Mouse (Mus musculus): ENCODE measurements at regions not wholly inside any gene's neighbourhood (a gene's known extent, or its start where the extent isn't known, plus 50 kb on each side); places are given as distances from the start of the nearest gene placed in this dataset.

GRCm38 (mm10) chr12:109394396-109394795 is 58.2 kb upstream of the Dlk1 start:
- 27% methylated on average over 11 of the region's 11 CpGs for WGBS
- H3K4me3 ChIP-seq (ENCODE audit: insufficient read depth, low read depth, low read length): no peak overlapping the region
- no peak for TF ChIP-seq POLR2A (IDR thresholded peaks at IDR 0.05; ENCODE audit: insufficient read depth, low read depth, low read length)
- no peak for TF ChIP-seq CTCF (IDR thresholded peaks at IDR 0.05; ENCODE audit: insufficient read depth, low read depth, low read length)
- peaks cover 44% of the 10 kb centered on the region for H3K4me1 ChIP-seq (ENCODE audit: control insufficient read depth, insufficient read depth, low read length)
- H3K27ac ChIP-seq (ENCODE audit: insufficient read depth, low read depth, low read length): peak overlapping the region; percentile 55; the same call in 1 of the 2 replicates

DNA sequence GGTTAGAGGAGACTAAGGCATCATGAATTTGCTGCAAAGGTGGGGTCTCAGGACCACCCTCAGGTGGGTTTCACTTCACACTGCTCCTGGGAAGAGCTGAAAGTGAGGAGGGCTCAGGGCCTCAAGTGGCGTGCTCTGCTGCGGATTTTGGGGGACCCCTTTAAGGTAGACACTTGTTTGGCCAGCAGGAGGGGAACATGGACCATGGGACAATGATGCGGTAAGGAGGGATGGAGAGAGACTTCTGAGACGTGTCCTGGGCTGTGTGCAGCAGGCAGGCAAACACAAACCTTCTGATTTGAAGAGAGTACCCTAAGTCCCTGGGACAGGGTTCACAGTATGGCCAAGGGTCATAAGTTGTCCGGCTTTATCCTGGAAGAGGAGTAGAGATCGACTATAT is 56.0 kb upstream of the Dlk1 start:
- Histone ChIP-seq H3K4me1 (ENCODE audit: control insufficient read depth, insufficient read depth, low read length) (peaks cover 60% of the 10 kb centered on the region), H3K27ac (ENCODE audit: insufficient read depth, low read depth, low read length) (no peak overlapping the region), H3K4me3 (ENCODE audit: insufficient read depth, low read depth, low read length) (no peak overlapping the region)
- TF ChIP-seq POLR2A (IDR thresholded peaks at IDR 0.05; ENCODE audit: insufficient read depth, low read depth, low read length) (no peak), CTCF (IDR thresholded peaks at IDR 0.05; ENCODE audit: insufficient read depth, low read depth, low read length) (no peak)
- 94% methylated on average over 6 of the region's 6 CpGs for WGBS

DNA sequence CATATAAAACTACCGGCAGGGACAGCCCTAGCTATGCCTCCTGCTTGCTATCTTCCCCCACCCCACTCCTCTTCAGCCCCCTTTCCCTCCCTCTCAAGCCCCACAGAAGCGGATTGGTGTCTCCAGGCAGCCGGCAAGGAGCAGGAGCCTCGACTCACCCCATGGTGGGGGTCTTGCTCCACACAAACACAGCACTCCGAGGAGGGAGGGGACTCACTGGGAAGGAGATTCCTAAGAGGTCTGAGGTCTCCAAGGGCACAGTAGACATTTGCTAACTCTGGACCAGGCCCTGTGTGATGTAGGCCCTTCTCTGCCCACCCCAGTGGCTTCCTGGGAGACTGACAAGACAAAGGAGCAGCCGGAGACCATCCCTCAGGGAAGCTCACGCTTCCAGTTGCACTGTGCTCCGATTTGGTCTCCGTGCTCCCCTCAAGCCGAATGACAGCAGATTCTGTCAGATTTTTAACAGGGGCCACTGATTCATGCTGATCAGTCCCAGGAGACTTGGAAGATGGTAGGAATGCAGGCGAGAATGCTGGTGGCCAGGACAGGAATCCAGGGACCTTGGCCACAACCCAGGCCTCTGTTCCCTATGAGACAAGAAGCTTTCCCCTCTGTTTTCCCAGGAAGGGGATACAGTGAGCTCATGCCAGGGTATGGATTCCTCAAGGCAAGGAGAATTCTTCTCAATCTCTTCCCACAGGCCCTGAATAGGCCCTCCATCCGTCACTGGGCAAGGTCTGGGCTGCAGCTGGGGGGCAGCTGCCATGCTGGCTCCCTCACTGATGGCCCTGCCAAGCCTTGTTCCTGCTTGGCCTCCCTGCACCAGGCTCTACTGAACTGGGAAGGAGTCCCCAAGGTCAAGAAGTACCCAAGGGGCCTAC is 55.2 kb upstream of the Dlk1 start:
- 75% methylated on average over 12 of the region's 12 CpGs for WGBS
- no peak for TF ChIP-seq CTCF (IDR thresholded peaks at IDR 0.05; ENCODE audit: insufficient read depth, low read depth, low read length)
- no peak for TF ChIP-seq POLR2A (IDR thresholded peaks at IDR 0.05; ENCODE audit: insufficient read depth, low read depth, low read length)
- H3K27ac ChIP-seq (ENCODE audit: insufficient read depth, low read depth, low read length): no peak overlapping the region
- H3K4me3 ChIP-seq (ENCODE audit: insufficient read depth, low read depth, low read length): no peak overlapping the region
- peaks cover 61% of the 10 kb centered on the region for H3K4me1 ChIP-seq (ENCODE audit: control insufficient read depth, insufficient read depth, low read length)

- Histone ChIP-seq H3K27ac (ENCODE audit: insufficient read depth, low read depth, low read length) (no peak overlapping the region), H3K4me3 (ENCODE audit: insufficient read depth, low read depth, low read length) (no peak overlapping the region), H3K4me1 (ENCODE audit: control insufficient read depth, insufficient read depth, low read length) (peaks cover 53% of the 10 kb centered on the region)
- WGBS: 90% methylated on average over 7 of the region's 7 CpGs
- TF ChIP-seq POLR2A (IDR thresholded peaks at IDR 0.05; ENCODE audit: insufficient read depth, low read depth, low read length) (no peak), CTCF (IDR thresholded peaks at IDR 0.05; ENCODE audit: insufficient read depth, low read depth, low read length) (no peak)
Measured at GRCm38 (mm10) chr12:109398473-109398872, 54.1 kb upstream of the Dlk1 start.

DNA sequence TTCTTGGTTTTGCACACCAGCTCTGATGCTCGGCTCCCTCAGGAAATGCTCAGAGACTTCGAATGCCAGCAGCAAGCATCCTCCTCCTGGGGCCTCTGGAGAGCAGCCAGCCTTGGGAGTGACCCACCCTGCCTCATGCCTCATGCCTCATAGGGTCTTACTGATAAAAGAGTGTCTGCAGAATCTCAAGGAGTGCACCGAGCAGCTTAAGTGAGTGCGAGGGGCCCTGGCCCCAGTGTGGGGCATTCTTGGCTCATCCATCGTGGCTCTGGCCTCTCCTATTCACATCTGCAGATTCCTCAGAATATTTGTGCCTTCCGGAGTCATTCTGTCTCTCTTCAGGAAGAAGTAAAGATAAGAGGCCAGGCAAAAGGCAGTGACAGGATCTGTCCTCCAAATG is 53.7 kb upstream of the Dlk1 start:
- WGBS: 32% methylated on average over 6 of the region's 6 CpGs
- H3K4me3 ChIP-seq (ENCODE audit: insufficient read depth, low read depth, low read length): no peak overlapping the region
- H3K27ac ChIP-seq (ENCODE audit: insufficient read depth, low read depth, low read length): no peak overlapping the region
- no peak for TF ChIP-seq CTCF (IDR thresholded peaks at IDR 0.05; ENCODE audit: insufficient read depth, low read depth, low read length)
- no peak for TF ChIP-seq POLR2A (IDR thresholded peaks at IDR 0.05; ENCODE audit: insufficient read depth, low read depth, low read length)
- H3K4me1 ChIP-seq (ENCODE audit: control insufficient read depth, insufficient read depth, low read length): peaks cover 48% of the 10 kb centered on the region

DNA sequence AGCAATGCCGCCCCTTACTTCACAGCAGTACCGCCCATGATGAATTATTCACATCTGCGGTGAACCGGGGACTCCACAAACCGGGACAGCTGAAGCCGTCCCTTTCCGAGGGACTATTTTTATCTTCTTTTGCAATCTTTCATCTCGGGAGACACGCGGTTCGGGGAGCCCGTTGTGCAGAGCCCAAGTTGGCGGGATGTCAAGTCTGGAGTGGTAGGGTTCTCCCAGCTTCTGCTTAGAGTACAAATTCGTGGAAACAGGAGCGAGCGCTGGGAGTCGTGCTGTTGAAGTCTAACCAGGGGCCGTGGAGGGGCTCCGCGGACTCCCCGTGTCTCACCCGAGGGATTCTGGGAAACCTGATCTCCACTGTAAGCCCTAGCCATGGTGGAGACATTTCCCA is 53.0 kb upstream of the Dlk1 start:
- Histone ChIP-seq H3K4me1 (ENCODE audit: control insufficient read depth, insufficient read depth, low read length) (peaks cover 42% of the 10 kb centered on the region), H3K4me3 (ENCODE audit: insufficient read depth, low read depth, low read length) (no peak overlapping the region), H3K27ac (ENCODE audit: insufficient read depth, low read depth, low read length) (no peak overlapping the region)
- 6% methylated on average over 22 of the region's 22 CpGs for WGBS
- TF ChIP-seq CTCF (IDR thresholded peaks at IDR 0.05; ENCODE audit: insufficient read depth, low read depth, low read length) (no peak), POLR2A (IDR thresholded peaks at IDR 0.05; ENCODE audit: insufficient read depth, low read depth, low read length) (no peak)

GRCm38 (mm10) chr12:109400041-109400440 is 52.6 kb upstream of the Dlk1 start:
- TF ChIP-seq POLR2A (IDR thresholded peaks at IDR 0.05; ENCODE audit: insufficient read depth, low read depth, low read length): no peak
- no peak for TF ChIP-seq CTCF (IDR thresholded peaks at IDR 0.05; ENCODE audit: insufficient read depth, low read depth, low read length)
- Histone ChIP-seq H3K4me3 (ENCODE audit: insufficient read depth, low read depth, low read length) (no peak overlapping the region), H3K27ac (ENCODE audit: insufficient read depth, low read depth, low read length) (no peak overlapping the region), H3K4me1 (ENCODE audit: control insufficient read depth, insufficient read depth, low read length) (peaks cover 38% of the 10 kb centered on the region)
- WGBS: 88% methylated on average over 7 of the region's 7 CpGs

DNA sequence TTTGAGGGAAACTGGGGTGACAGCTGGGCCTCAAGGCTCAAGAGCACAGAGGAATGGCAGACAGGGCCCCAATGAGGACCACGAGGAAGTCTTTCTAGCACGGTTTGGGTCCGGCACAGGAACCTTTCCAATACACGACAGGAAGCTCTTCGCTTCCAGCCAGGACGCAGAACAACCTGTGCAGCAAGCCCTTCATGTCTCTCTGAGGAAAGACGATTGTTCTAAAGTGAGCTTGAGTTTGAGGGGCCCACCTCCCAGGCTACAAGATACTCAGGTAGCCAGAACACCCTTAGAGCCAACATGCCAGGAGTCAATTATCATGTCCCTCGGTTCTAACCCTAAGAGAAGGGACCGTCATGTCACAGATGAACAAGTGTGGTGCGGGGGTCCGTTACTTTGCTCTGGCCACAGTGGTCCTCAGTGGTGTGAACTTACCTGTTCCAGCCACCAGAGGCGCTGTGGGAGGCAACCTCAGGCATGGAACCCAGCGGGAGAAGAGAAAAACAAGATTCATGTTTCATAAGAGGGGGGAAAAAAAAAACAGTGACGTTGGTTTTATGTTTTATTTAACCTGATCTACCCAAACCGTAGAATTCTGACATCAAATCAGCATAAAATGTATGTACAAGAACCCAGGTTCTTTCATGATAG is 51.6 kb upstream of the Dlk1 start:
- Histone ChIP-seq H3K27ac (ENCODE audit: insufficient read depth, low read depth, low read length) (no peak overlapping the region), H3K4me1 (ENCODE audit: control insufficient read depth, insufficient read depth, low read length) (peaks cover 32% of the 10 kb centered on the region), H3K4me3 (ENCODE audit: insufficient read depth, low read depth, low read length) (no peak overlapping the region)
- WGBS: 62% methylated on average over 15 of the region's 15 CpGs
- TF ChIP-seq POLR2A (IDR thresholded peaks at IDR 0.05; ENCODE audit: insufficient read depth, low read depth, low read length): no peak
- peak; percentile 75 for TF ChIP-seq CTCF (IDR thresholded peaks at IDR 0.05; ENCODE audit: insufficient read depth, low read depth, low read length)

DNA sequence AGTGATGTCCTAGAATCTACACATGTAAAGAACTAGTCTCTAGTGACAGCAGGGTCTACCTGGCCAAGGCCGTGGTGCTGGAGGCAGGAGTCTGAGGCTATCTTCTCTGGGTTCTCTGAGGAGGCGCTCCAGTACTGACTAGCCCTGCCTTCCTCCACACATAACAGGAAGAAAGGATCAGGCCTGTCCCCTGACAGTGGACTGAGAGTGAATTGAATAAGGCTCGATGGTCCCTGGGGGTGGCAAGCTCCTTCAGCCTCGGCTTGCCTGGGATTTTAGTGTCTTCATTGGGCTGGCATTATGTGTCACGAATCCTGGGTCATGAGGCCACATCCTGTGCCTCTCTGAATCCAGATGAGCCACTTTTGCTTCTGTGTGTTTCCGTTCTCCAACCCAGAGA is 50.9 kb upstream of the Dlk1 start:
- 94% methylated on average over 6 of the region's 6 CpGs for whole genome bisulfite sequencing
- TF ChIP-seq CTCF (IDR thresholded peaks at IDR 0.05; ENCODE audit: insufficient read depth, low read depth, low read length) (no peak), POLR2A (IDR thresholded peaks at IDR 0.05; ENCODE audit: insufficient read depth, low read depth, low read length) (no peak)
- no peak overlapping the region for H3K4me3 ChIP-seq (ENCODE audit: insufficient read depth, low read depth, low read length)
- H3K4me1 ChIP-seq (ENCODE audit: control insufficient read depth, insufficient read depth, low read length): peaks cover 30% of the 10 kb centered on the region
- no peak overlapping the region for H3K27ac ChIP-seq (ENCODE audit: insufficient read depth, low read depth, low read length)

Measured in olfactory bulb, adult 2 months (tissue).